Mouse (Mus musculus) cerebellum, adult 2 months (tissue): ENCODE measurements around the gene Mn1. TPM values are rescaled to one million over a fixed set of nuclear protein-coding genes. Genes with fewer than 3 reads are reported as not detected.
A peak's percentile ranks its signal among the peaks of the same experiment; 100 is the strongest.

ENCODE experiments used
- DNase-seq, 2 experiments: peaks; one replicate each; pipeline ENCODE4 v3.0.0; 2021
- H3K27ac ChIP-seq: fragments of 200-500 bp; 2 replicates; pipeline ENCODE4 v1.5.1; 2012; ENCODE audit warnings: low read length, control low read depth, inconsistent platforms; ENCODE audit not compliant: insufficient read depth
- H3K27me3 ChIP-seq: fragments of 200-500 bp; 2 replicates; pipeline ENCODE4 v1.6.1; 2012; ENCODE audit warnings: inconsistent platforms, mild to moderate bottlenecking, low read length, moderate library complexity; ENCODE audit not compliant: control insufficient read depth, insufficient read depth
- H3K4me1 ChIP-seq: fragments of 200-500 bp; 2 replicates; pipeline ENCODE4 v1.6.1; 2011; ENCODE audit warnings: low read length; ENCODE audit not compliant: control insufficient read depth, insufficient read depth
- H3K4me3 ChIP-seq: fragments of 200-500 bp; replicated peaks from 2 replicates; pipeline ENCODE3; 2011; ENCODE audit warnings: mild to moderate bottlenecking, low read depth, low read length, control low read depth; ENCODE audit not compliant: insufficient read depth
- CTCF ChIP-seq: fragments of 200-500 bp; IDR thresholded peaks from 2 replicates; pipeline ENCODE4 v1.5.1; 2011; ENCODE audit warnings: low read depth, mild to moderate bottlenecking, control low read depth, low read length, moderate library complexity, borderline replicate concordance; ENCODE audit not compliant: insufficient read depth
- POLR2A ChIP-seq: fragments of 200-500 bp; IDR thresholded peaks from 2 replicates; pipeline ENCODE4 v1.6.1; 2011; ENCODE audit warnings: low read length, control low read depth, borderline replicate concordance; ENCODE audit not compliant: insufficient read depth
- WGBS: fragments of 180-500 bp; shearing (Covaris S2); methylation state at CpG from one replicate; pipeline ENCODE4 v1.1.7; 2018; 5-methylcytosine and 5-hydroxymethylcytosine counted together
- polyA plus RNA-seq: library from polyadenylated mRNA; depleted of rRNA; stranded (reverse); fragments of >200 nt; gene quantifications from 2 replicates; pipeline ENCODE4 v1.2.3, GENCODE M21; 2012

Mn1 gene
- polyA plus RNA-seq, 1 experiment: 3.3 TPM

DNA sequence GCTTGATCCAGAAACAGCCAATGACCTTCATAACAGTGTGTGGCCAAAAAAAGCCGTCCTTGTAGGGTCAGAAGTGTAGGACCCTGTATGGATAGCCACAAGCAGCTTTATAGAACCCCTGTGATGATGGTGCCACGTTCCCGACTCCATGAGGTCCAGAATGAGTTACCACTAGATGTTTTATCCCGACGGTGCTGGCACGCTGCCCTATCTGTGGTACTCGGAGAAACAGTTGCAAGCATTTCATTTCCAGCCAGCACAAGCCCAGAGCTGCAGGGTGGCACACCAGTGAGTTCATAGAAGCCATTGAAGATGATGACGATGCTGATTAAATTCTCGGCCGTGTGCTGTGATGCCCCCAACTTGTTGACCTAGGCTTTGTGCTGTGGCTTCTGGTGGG lies 26.3 kb upstream of the Mn1 start:
- no peak overlapping the region for H3K4me3 ChIP-seq
- DNase-seq: no peak
- H3K27ac ChIP-seq: no peak overlapping the region
- TF ChIP-seq POLR2A (no peak), CTCF (no peak)
- no peaks in the 10 kb centered on the region for H3K27me3 ChIP-seq
- 24% methylated on average over 10 of the region's 10 CpGs for WGBS
- peaks cover 8% of the 10 kb centered on the region for H3K4me1 ChIP-seq

DNA sequence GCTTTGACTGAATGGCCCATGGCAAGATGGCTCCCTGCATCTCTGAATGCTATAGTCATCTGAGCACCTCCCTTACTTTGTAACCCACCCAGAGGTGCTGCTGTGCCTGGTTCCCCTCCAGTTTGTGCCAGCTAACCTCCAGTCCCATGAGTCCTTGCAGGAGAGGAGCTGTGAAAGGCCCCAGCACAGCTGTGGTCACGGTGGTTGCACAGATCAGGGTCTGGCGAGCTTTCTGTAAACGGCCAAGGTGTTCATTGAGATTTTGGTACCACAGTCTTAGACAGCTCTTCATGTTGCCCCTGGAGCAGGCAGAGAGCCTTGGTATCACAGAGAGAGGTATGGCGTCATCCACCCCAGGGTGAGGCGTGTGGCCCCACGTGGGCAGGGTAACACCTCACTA lies 25.7 kb upstream of the Mn1 start:
- no peak for DNase-seq
- H3K27me3 ChIP-seq: no peaks in the 10 kb centered on the region
- WGBS: 87% methylated on average over 6 of the region's 6 CpGs
- no peak overlapping the region for H3K27ac ChIP-seq
- no peak overlapping the region for H3K4me3 ChIP-seq
- TF ChIP-seq CTCF: no peak
- TF ChIP-seq POLR2A: no peak
- peaks cover 8% of the 10 kb centered on the region for H3K4me1 ChIP-seq

DNA sequence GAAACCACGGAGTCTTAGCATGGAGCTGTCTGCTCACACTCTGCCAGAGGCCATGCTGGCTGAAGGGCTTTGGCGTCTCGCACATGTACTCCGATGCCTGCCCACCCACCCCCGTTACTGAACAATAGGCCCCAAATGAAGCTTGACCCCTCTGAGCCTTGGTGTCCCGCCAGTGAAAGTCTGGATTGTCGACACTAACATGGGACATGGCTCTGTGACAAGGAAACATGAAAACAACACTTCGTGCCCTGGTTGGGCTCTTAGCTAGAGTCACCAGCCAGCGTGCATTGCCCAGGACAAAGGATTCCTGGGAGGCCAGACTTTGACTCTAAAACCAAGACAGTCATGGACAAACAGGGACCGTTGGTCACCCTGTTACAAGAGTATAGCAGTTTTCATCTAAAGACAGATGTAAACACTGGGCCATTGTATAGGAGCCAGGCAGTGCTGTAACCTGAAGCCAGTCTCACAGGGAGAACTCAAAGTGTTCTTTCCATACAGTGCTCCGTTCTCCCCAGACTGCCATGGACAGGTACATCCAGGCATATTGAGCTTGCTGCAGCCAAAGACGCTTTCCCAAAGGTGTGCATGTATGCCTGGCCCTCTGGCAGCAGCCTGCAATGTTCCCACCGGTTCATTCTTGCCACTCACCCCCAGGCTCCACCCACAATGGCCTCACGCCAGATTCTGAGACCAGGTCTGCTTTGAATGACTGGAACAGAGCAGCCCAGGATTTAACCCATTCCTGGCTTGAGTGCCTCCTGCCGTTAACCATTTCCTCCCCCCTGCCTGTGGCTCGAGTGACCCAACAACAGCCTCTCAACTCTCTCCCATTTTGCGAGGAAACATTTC lies 23.6 kb upstream of the Mn1 start:
- TF ChIP-seq CTCF (no peak), POLR2A (no peak)
- 31% methylated on average over 17 of the region's 17 CpGs for WGBS
- Histone ChIP-seq H3K4me1 (peaks cover 8% of the 10 kb centered on the region), H3K27ac (no peak overlapping the region), H3K4me3 (peak overlapping the region; percentile 27), H3K27me3 (no peaks in the 10 kb centered on the region)
- peak; percentile 58 to 61 for DNase-seq

DNA sequence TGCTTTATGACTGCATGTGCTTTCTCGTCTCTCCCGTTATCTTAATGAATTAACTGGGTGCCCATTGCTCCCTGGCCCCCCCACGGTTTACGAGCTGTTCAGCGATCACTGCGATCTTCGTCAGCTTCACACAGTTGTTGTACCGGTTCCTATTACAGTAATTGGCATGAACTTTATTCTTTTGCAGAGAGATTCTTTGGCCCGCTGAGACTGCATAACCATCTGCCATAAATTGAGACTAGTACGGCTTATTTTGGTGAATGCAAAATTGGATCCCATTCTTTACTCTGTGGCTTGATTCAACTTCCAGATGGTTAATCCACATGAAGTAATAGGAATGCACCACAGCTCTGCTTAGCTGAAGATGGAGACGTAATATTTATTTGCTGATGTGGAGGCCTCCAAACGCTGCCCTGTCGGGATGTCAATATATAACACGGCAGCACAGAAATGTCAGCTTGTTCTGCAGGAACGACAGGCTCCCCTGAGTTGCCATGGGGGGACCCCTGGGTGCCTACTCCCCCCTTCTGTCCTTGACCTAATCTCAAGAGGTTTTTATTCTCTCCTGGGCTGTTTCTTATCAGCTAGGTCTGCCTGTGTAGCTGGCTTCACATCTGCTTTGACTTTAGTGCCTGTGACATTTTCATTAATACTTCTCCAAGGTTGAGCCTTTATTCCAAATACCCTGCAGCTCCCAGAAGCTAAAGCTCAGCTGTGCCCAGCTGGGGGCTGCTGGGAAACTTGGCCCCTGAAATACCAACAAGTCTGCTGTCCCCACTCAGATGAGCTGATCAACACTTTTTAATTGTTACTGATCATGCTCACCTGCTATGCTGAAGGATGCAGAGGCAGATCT lies 22.7 kb upstream of the Mn1 start:
- H3K4me3 ChIP-seq: peak overlapping the region; percentile 27
- peaks cover 8% of the 10 kb centered on the region for H3K4me1 ChIP-seq
- H3K27ac ChIP-seq: no peak overlapping the region
- 6% methylated on average over 15 of the region's 15 CpGs for WGBS
- H3K27me3 ChIP-seq: no peaks in the 10 kb centered on the region
- no peak for TF ChIP-seq CTCF
- TF ChIP-seq POLR2A: no peak
- DNase-seq: peak in 1 of 2 experiments; percentile 46

DNA sequence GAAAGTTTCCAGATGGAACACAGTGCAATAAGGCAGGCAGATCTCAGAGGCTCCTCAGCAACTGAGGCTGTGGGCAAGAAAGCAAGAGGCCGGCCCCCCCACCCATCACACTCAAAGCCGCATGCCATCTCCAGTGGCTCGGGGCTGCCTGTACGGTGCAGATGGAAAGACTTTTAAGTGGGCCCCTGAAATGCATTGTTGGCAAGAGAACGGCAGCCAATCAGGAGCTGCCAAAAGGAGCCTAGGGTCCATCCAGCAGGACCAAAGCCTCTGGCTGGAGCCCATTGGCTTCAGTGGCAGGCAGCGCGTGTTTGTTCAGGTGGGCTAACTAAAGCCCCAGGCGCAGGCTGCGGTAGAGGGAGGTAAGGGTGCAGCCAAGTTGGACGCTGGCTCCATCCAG lies 21.4 kb upstream of the Mn1 start:
- WGBS: 58% methylated on average over 10 of the region's 10 CpGs
- H3K4me3 ChIP-seq: no peak overlapping the region
- DNase-seq: no peak
- no peaks in the 10 kb centered on the region for H3K27me3 ChIP-seq
- TF ChIP-seq CTCF (no peak), POLR2A (no peak)
- H3K27ac ChIP-seq: no peak overlapping the region
- peaks cover 8% of the 10 kb centered on the region for H3K4me1 ChIP-seq

DNA sequence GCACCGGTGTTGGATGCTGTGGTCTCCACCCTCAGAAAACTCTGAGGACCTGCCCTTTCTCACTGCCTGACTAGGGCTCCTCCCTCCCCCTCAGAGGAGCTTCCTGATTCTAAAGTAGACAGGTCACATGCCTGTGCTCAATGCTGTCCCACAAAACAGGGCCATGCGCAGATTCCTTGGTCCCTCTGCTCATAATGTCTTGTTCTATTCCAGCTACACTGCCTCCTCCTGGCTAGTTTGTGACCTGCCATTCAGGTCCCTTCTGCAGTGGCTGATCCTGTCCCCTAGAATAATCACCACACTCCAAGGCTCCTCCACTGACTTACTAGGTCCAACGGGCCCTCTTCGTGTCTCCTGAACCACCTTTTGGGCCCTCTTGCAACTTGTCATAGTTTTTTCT lies 21.0 kb upstream of the Mn1 start:
- no peak overlapping the region for H3K27ac ChIP-seq
- DNase-seq: no peak
- TF ChIP-seq CTCF (no peak), POLR2A (no peak)
- no peak overlapping the region for H3K4me3 ChIP-seq
- WGBS: 79% methylated on average over 4 of the region's 4 CpGs
- peaks cover 8% of the 10 kb centered on the region for H3K4me1 ChIP-seq
- no peaks in the 10 kb centered on the region for H3K27me3 ChIP-seq

DNA sequence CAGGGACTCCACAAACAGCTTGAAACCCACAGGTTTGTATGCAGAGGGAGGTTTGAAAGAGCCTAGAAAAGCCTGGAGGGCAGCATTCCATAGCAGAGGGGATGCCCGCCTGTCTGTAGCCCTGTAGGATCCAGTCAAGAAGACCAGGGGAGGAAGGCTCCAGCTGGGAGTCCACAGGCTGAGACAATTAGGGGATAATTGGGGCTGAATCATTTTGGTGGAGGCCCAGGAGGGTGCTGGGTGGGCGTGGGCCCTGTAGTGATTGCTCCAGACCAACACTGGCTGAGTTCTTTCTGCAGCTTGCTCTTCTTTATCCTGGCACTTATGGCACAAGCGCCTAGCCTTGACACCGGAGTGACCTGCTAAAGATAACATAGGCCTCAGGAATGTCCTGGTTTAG lies 18.7 kb upstream of the Mn1 start:
- Histone ChIP-seq H3K27ac (no peak overlapping the region), H3K4me1 (peaks cover 8% of the 10 kb centered on the region), H3K4me3 (no peak overlapping the region), H3K27me3 (no peaks in the 10 kb centered on the region)
- TF ChIP-seq CTCF (no peak), POLR2A (no peak)
- no peak for DNase-seq
- 81% methylated on average over 4 of the region's 4 CpGs for WGBS
